Mouse (Mus musculus): Measurements from ENCODE around the gene Usmg5. TPM values are rescaled to one million over a fixed set of nuclear protein-coding genes. Genes with fewer than 3 reads are reported as not detected.

Gene Usmg5
- polyA plus RNA-seq, 1 experiment: 998 TPM

DNA sequence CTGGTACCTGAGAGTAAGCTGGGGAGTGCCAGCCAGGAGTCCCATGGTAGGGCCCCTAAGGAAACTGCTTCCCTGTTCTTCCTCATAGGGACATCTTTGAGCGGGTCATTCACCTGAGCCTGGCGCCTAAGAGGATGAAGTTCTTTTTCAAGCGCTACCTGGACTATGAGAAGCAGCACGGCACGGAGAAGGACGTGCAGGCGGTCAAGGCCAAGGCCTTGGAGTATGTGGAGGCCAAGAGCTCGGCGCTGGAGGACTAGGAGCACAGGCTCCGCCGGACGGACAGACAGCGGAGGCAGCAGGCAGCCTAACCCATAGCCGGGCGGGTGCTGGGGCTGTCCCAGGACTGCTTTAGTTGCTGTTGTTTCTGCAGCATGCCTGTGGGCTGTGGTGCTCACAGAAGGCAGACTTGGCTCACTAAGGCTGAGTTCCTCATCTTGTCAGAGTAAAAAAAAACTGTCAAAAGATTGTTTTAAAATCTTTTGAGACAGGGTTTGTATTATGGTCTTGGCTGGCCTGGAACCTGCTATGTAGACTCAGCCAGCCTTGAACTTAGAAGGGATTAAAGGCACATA, 40.2 kb upstream of the Usmg5 start:
- TF ChIP-seq CTCF (IDR thresholded peaks at IDR 0.05; ENCODE audit: borderline replicate concordance, insufficient read depth, low read depth, low read length) (no peak), POLR2A (IDR thresholded peaks at IDR 0.05; ENCODE audit: borderline replicate concordance, insufficient read depth, low read length) (no peak)
- Histone ChIP-seq H3K4me1 (ENCODE audit: control insufficient read depth, insufficient read depth, low read length) (no peaks in the 10 kb centered on the region), H3K4me3 (replicated peaks; ENCODE audit: insufficient read depth, low read depth, low read length) (no peak overlapping the region), H3K27ac (ENCODE audit: insufficient read depth, low read length) (no peak overlapping the region), H3K27me3 (ENCODE audit: control insufficient read depth, insufficient read depth, low read length) (no peaks in the 10 kb centered on the region)
- no peak for DNase-seq
- WGBS: 94% methylated on average over 15 of the region's 15 CpGs

DNA sequence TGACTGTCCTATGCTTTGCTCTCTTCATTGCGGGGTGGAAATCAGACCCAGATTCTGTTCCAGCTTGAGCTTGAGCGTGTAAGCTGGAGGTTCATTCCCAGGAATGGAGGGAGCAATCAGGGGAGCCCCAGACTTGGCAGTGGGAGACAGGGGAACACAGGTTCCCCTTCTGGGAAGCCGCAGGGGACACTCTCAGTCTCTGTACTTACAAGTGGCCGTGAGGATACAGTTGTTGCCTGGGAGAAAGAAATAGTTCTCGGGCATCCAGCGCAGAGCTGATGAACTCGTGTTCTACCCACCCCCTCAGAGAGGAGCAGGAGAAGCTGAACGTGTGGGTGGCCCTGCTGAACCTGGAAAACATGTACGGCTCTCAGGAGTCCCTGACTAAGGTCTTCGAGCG, 38.4 kb upstream of the Usmg5 start:
- no peak for DNase-seq
- Histone ChIP-seq H3K4me1 (ENCODE audit: control insufficient read depth, insufficient read depth, low read length) (no peaks in the 10 kb centered on the region), H3K27ac (ENCODE audit: insufficient read depth, low read length) (no peak overlapping the region), H3K4me3 (replicated peaks; ENCODE audit: insufficient read depth, low read depth, low read length) (no peak overlapping the region), H3K27me3 (ENCODE audit: control insufficient read depth, insufficient read depth, low read length) (no peaks in the 10 kb centered on the region)
- TF ChIP-seq POLR2A (IDR thresholded peaks at IDR 0.05; ENCODE audit: borderline replicate concordance, insufficient read depth, low read length): no peak
- TF ChIP-seq CTCF (IDR thresholded peaks at IDR 0.05; ENCODE audit: borderline replicate concordance, insufficient read depth, low read depth, low read length): no peak
- 88% methylated on average over 11 of the region's 11 CpGs for WGBS

- Histone ChIP-seq H3K4me1 (ENCODE audit: control insufficient read depth, insufficient read depth, low read length) (no peaks in the 10 kb centered on the region), H3K27ac (ENCODE audit: insufficient read depth, low read length) (no peak overlapping the region), H3K4me3 (replicated peaks; ENCODE audit: insufficient read depth, low read depth, low read length) (no peak overlapping the region), H3K27me3 (ENCODE audit: control insufficient read depth, insufficient read depth, low read length) (no peaks in the 10 kb centered on the region)
- TF ChIP-seq CTCF (IDR thresholded peaks at IDR 0.05; ENCODE audit: borderline replicate concordance, insufficient read depth, low read depth, low read length): no peak
- TF ChIP-seq POLR2A (IDR thresholded peaks at IDR 0.05; ENCODE audit: borderline replicate concordance, insufficient read depth, low read length): no peak
- DNase-seq: no peak
- 92% methylated on average over 10 of the region's 10 CpGs for WGBS
Observed at GRCm38 (mm10) chr19:47128164-47128563, 37.7 kb upstream of the Usmg5 start.

GRCm38 (mm10) chr19:47122802-47123201, 32.4 kb upstream of the Usmg5 start:
- WGBS: 31% methylated on average over 2 of the region's 2 CpGs
- H3K4me3 ChIP-seq (replicated peaks; ENCODE audit: insufficient read depth, low read depth, low read length): no peak overlapping the region
- no peaks in the 10 kb centered on the region for H3K4me1 ChIP-seq (ENCODE audit: control insufficient read depth, insufficient read depth, low read length)
- no peaks in the 10 kb centered on the region for H3K27me3 ChIP-seq (ENCODE audit: control insufficient read depth, insufficient read depth, low read length)
- H3K27ac ChIP-seq (ENCODE audit: insufficient read depth, low read length): no peak overlapping the region
- TF ChIP-seq CTCF (IDR thresholded peaks at IDR 0.05; ENCODE audit: borderline replicate concordance, insufficient read depth, low read depth, low read length): peak; percentile 55; the same call in 1 of the 2 replicates
- TF ChIP-seq POLR2A (IDR thresholded peaks at IDR 0.05; ENCODE audit: borderline replicate concordance, insufficient read depth, low read length): no peak
- no peak for DNase-seq

GRCm38 (mm10) chr19:47121054-47121453, 30.6 kb upstream of the Usmg5 start:
- TF ChIP-seq POLR2A (IDR thresholded peaks at IDR 0.05; ENCODE audit: borderline replicate concordance, insufficient read depth, low read length): no peak
- peak; percentile 57; the same call in 1 of the 2 replicates for TF ChIP-seq CTCF (IDR thresholded peaks at IDR 0.05; ENCODE audit: borderline replicate concordance, insufficient read depth, low read depth, low read length)
- no peaks in the 10 kb centered on the region for H3K27me3 ChIP-seq (ENCODE audit: control insufficient read depth, insufficient read depth, low read length)
- DNase-seq: no peak
- 30% methylated on average over 4 of the region's 4 CpGs for whole genome bisulfite sequencing
- H3K27ac ChIP-seq (ENCODE audit: insufficient read depth, low read length): no peak overlapping the region
- no peak overlapping the region for H3K4me3 ChIP-seq (replicated peaks; ENCODE audit: insufficient read depth, low read depth, low read length)
- H3K4me1 ChIP-seq (ENCODE audit: control insufficient read depth, insufficient read depth, low read length): no peaks in the 10 kb centered on the region

DNA sequence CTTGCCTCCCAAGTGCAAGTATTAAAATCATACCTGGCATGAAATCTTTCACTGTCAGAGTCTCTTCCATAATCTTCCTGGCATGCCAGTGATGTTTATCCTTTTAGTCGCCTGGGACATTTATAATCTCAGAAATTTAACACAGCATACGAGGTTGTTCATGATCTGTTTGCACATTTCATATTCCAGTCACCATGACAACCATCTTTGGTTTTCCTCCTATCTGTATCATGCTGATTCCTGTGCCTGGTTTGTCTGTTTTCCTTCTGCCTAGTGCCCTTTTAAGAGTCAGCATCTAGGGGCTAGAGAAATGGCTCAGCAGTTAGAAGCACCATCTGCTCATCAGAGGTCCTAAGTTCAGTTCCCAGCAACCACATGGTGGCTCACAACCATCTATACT, 28.2 kb upstream of the Usmg5 start:
- 91% methylated on average over 2 of the region's 2 CpGs for WGBS
- no peak for DNase-seq
- no peak for TF ChIP-seq POLR2A (IDR thresholded peaks at IDR 0.05; ENCODE audit: borderline replicate concordance, insufficient read depth, low read length)
- no peak for TF ChIP-seq CTCF (IDR thresholded peaks at IDR 0.05; ENCODE audit: borderline replicate concordance, insufficient read depth, low read depth, low read length)
- Histone ChIP-seq H3K27ac (ENCODE audit: insufficient read depth, low read length) (no peak overlapping the region), H3K4me3 (replicated peaks; ENCODE audit: insufficient read depth, low read depth, low read length) (no peak overlapping the region), H3K27me3 (ENCODE audit: control insufficient read depth, insufficient read depth, low read length) (no peaks in the 10 kb centered on the region), H3K4me1 (ENCODE audit: control insufficient read depth, insufficient read depth, low read length) (no peaks in the 10 kb centered on the region)

DNA sequence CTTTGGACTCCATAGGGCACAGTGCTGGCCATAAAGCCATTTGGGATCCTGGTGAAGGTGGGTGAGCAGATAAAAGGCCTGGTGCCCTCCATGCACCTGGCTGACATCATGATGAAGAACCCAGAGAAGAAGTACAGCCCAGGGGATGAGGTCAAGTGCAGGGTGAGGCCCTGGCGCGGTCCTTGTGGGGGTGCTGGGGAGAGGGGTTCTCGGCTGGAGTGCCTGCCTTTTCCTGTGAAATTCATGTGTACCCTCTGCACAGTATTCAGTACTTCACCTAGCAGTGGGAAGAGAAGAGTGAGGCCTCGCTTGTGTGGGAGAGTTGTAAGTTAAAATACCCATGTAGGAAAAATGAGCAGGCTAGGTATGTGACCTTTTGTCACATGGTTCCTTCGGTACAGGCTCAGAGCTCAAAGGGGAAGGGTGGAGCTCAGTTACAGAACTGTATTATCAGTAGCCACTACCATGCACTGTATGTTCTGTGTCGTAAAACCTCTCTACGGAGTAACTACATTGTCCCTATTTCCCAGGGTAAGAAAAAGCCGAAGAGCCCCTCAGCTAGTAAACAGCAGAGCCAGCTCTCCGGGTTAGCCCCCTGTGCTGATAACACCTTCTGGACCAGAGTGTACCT, 14.3 kb upstream of the Usmg5 start:
- WGBS: 96% methylated on average over 9 of the region's 9 CpGs
- Histone ChIP-seq H3K4me1 (ENCODE audit: control insufficient read depth, insufficient read depth, low read length) (no peaks in the 10 kb centered on the region), H3K4me3 (replicated peaks; ENCODE audit: insufficient read depth, low read depth, low read length) (no peak overlapping the region), H3K27ac (ENCODE audit: insufficient read depth, low read length) (no peak overlapping the region), H3K27me3 (ENCODE audit: control insufficient read depth, insufficient read depth, low read length) (no peaks in the 10 kb centered on the region)
- TF ChIP-seq POLR2A (IDR thresholded peaks at IDR 0.05; ENCODE audit: borderline replicate concordance, insufficient read depth, low read length) (no peak), CTCF (IDR thresholded peaks at IDR 0.05; ENCODE audit: borderline replicate concordance, insufficient read depth, low read depth, low read length) (no peak)
- no peak for DNase-seq

DNA sequence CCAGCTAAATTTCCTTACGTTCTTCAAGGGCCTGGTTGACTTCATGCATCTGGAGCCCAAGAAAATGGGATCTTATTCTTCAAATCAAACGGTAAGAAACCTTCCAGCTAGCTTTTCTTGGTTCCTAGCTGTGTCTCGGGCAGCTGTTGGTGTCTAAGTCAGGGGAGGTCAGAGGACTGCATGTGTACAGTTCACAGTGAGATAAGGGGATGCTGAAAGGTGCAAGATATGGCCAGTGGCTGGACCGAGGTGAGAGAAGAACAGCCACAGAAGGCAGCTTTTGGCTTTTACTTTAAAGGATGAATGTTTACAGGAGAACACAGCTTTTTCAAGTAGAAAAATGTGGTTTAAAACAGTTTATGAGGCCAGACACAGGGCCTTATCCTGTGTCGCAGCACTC, 10.6 kb upstream of the Usmg5 start:
- no peak for DNase-seq
- no peak overlapping the region for H3K4me3 ChIP-seq (replicated peaks; ENCODE audit: insufficient read depth, low read depth, low read length)
- WGBS: 95% methylated on average over 5 of the region's 5 CpGs
- no peaks in the 10 kb centered on the region for H3K27me3 ChIP-seq (ENCODE audit: control insufficient read depth, insufficient read depth, low read length)
- no peaks in the 10 kb centered on the region for H3K4me1 ChIP-seq (ENCODE audit: control insufficient read depth, insufficient read depth, low read length)
- H3K27ac ChIP-seq (ENCODE audit: insufficient read depth, low read length): no peak overlapping the region
- TF ChIP-seq POLR2A (IDR thresholded peaks at IDR 0.05; ENCODE audit: borderline replicate concordance, insufficient read depth, low read length) (no peak), CTCF (IDR thresholded peaks at IDR 0.05; ENCODE audit: borderline replicate concordance, insufficient read depth, low read depth, low read length) (no peak)

Data from cerebellum, adult 2 months (tissue).